Mouse (Mus musculus) G1E (cell line): ENCODE measurements around the gene Tmeff2.

ENCODE experiments used
- CTCF ChIP-seq: IDR thresholded peaks from 2 replicates; pipeline ENCODE4 v1.5.1; 2012; ENCODE audit warnings: low read depth, low read length, inconsistent platforms, mixed read lengths
- GATA1 ChIP-seq: IDR thresholded peaks from 2 replicates; pipeline ENCODE4 v1.6.1; 2012; ENCODE audit warnings: borderline replicate concordance, low read length, inconsistent platforms, mixed read lengths
- GATA2 ChIP-seq: IDR thresholded peaks from 2 replicates; pipeline ENCODE4 v1.6.1; 2012; ENCODE audit warnings: low read depth, low read length, inconsistent platforms, borderline replicate concordance
- POLR2AphosphoS5 ChIP-seq: IDR thresholded peaks from 2 replicates; pipeline ENCODE4 v1.6.1; 2012; ENCODE audit warnings: low read depth, low read length, inconsistent platforms; ENCODE audit not compliant: insufficient replicate concordance
- TAL1 ChIP-seq: conservative IDR thresholded peaks from 2 replicates; pipeline ENCODE4 v1.6.1; 2012; ENCODE audit warnings: low read depth, low read length, inconsistent platforms, mixed read lengths

GRCm38 (mm10) chr1:51068814-51069213, 168.4 kb downstream of the Tmeff2 start:
- no peak for TF ChIP-seq TAL1
- no peak for TF ChIP-seq CTCF
- no peak for TF ChIP-seq POLR2AphosphoS5
- no peak for TF ChIP-seq GATA2
- no peak for TF ChIP-seq GATA1
